Mouse (Mus musculus) cerebellum, adult 11 months (tissue): ENCODE data around the gene Junb.
A peak's percentile ranks its signal among the peaks of the same experiment; 100 is the strongest.

Source experiments
- DNase-seq: peaks from one replicate; pipeline ENCODE4 v3.0.0; 2022

The Junb gene

GRCm38 (mm10) chr8:84987388-84987787 lies 8.9 kb upstream of the Junb start:
- DNase-seq: no peak

GRCm38 (mm10) chr8:84986379-84986945 lies 7.9 kb upstream of the Junb start:
- no peak for DNase-seq

GRCm38 (mm10) chr8:84985684-84986378 lies 7.3 kb upstream of the Junb start:
- DNase-seq: peak; percentile 89

GRCm38 (mm10) chr8:84985049-84985683 lies 6.6 kb upstream of the Junb start:
- no peak for DNase-seq

GRCm38 (mm10) chr8:84984294-84985048 lies 6.0 kb upstream of the Junb start:
- DNase-seq: no peak

- DNase-seq: no peak
Observed at GRCm38 (mm10) chr8:84982499-84983011, 4.0 kb upstream of the Junb start.

- no peak for DNase-seq
Observed at GRCm38 (mm10) chr8:84981644-84982498, 3.4 kb upstream of the Junb start.

GRCm38 (mm10) chr8:84980622-84981358 lies 2.3 kb upstream of the Junb start:
- DNase-seq: peak; percentile 59

- DNase-seq: peak; percentile 85
Observed at GRCm38 (mm10) chr8:84979599-84980421, 1.3 kb upstream of the Junb start.

- DNase-seq: peak; percentile 55
Observed at GRCm38 (mm10) chr8:84977435-84978247, 877 bp downstream of the Junb start.

GRCm38 (mm10) chr8:84976763-84977434 lies 1.6 kb downstream of the Junb start:
- peak; percentile 51 for DNase-seq

- DNase-seq: peak; percentile 93
Observed at GRCm38 (mm10) chr8:84976031-84976762, 2.3 kb downstream of the Junb start.

GRCm38 (mm10) chr8:84975434-84975833 lies 3.1 kb downstream of the Junb start:
- no peak for DNase-seq

- no peak for DNase-seq
Observed at GRCm38 (mm10) chr8:84974543-84975142, 3.9 kb downstream of the Junb start.

GRCm38 (mm10) chr8:84973803-84974542 lies 4.5 kb downstream of the Junb start:
- DNase-seq: no peak

- DNase-seq: no peak
Observed at GRCm38 (mm10) chr8:84973079-84973478, 5.4 kb downstream of the Junb start.

GRCm38 (mm10) chr8:84970913-84971312 lies 7.6 kb downstream of the Junb start:
- no peak for DNase-seq
